Mouse (Mus musculus) adrenal gland, postnatal 4 days (tissue): ENCODE results near the gene Ints3. TPM values are rescaled to one million over a fixed set of nuclear protein-coding genes. Genes with fewer than 3 reads are reported as not detected.
A peak's percentile ranks its signal among the peaks of the same experiment; 100 is the strongest.

Experiments
- DNase-seq, 2 experiments: peaks; one replicate each; pipeline ENCODE4 v3.0.0; 2021 to 2022; ENCODE audit warnings: low spot score in 2 of 2, mixed read lengths in 2 of 2
- total RNA-seq, 2 experiments: library from RNA; stranded (reverse); gene quantifications; 2 replicates each; pipeline ENCODE4 v1.2.3; 2021

Ints3 gene
- total RNA-seq, 2 experiments from 2014 or later: 56.4 to 57.6 TPM

- DNase-seq: peak; percentile 56 to 81
Observed at GRCm38 (mm10) chr3:90446389-90447122, 13.1 kb upstream of the Ints3 start.

GRCm38 (mm10) chr3:90445417-90446200 is 12.2 kb upstream of the Ints3 start:
- no peak for DNase-seq

- DNase-seq: no peak
Observed at GRCm38 (mm10) chr3:90443977-90444376, 10.6 kb upstream of the Ints3 start.

- DNase-seq: no peak
Observed at GRCm38 (mm10) chr3:90440756-90441155, 7.3 kb upstream of the Ints3 start.

- no peak for DNase-seq
Observed at GRCm38 (mm10) chr3:90437131-90437530, 3.7 kb upstream of the Ints3 start.

GRCm38 (mm10) chr3:90434073-90434730 is 780 bp upstream of the Ints3 start:
- no peak for DNase-seq

- DNase-seq: peak; percentile 16 to 41
Observed at GRCm38 (mm10) chr3:90432811-90433219, 607 bp downstream of the Ints3 start.

- DNase-seq: no peak
Observed at GRCm38 (mm10) chr3:90432348-90432747, 1.1 kb downstream of the Ints3 start.

- no peak for DNase-seq
Observed at GRCm38 (mm10) chr3:90429576-90429975, 3.8 kb downstream of the Ints3 start.

GRCm38 (mm10) chr3:90428186-90428585 is 5.2 kb downstream of the Ints3 start:
- no peak for DNase-seq

GRCm38 (mm10) chr3:90427574-90427973 is 5.8 kb downstream of the Ints3 start:
- no peak for DNase-seq

- no peak for DNase-seq
Observed at GRCm38 (mm10) chr3:90425499-90425898, 7.9 kb downstream of the Ints3 start.

- DNase-seq: no peak
Observed at GRCm38 (mm10) chr3:90423549-90423948, 9.9 kb downstream of the Ints3 start.

GRCm38 (mm10) chr3:90420696-90421095 is 12.7 kb downstream of the Ints3 start:
- no peak for DNase-seq

- no peak for DNase-seq
Observed at GRCm38 (mm10) chr3:90413011-90413396, 20.4 kb downstream of the Ints3 start.

- peak; percentile 55 to 67 for DNase-seq
Observed at GRCm38 (mm10) chr3:90412312-90413010, 21.0 kb downstream of the Ints3 start.

GRCm38 (mm10) chr3:90408721-90409120 is 24.7 kb downstream of the Ints3 start:
- no peak for DNase-seq

- no peak for DNase-seq
Observed at GRCm38 (mm10) chr3:90406414-90406813, 27.0 kb downstream of the Ints3 start.

- no peak for DNase-seq
Observed at GRCm38 (mm10) chr3:90404609-90405008, 28.8 kb downstream of the Ints3 start.

GRCm38 (mm10) chr3:90404121-90404520 is 29.3 kb downstream of the Ints3 start:
- DNase-seq: no peak

GRCm38 (mm10) chr3:90400993-90401392 is 32.4 kb downstream of the Ints3 start:
- no peak for DNase-seq
